Mouse (Mus musculus): ENCODE data around the gene Nme4. TPM values are rescaled to one million over a fixed set of nuclear protein-coding genes. Genes with fewer than 3 reads are reported as not detected.

Nme4 gene
- 77.4 and 87.2 TPM in 2 replicates for polyA plus RNA-seq (2015; fragmentation: Nextera tagmentation; extraction: Ambion mirVana)

DNA sequence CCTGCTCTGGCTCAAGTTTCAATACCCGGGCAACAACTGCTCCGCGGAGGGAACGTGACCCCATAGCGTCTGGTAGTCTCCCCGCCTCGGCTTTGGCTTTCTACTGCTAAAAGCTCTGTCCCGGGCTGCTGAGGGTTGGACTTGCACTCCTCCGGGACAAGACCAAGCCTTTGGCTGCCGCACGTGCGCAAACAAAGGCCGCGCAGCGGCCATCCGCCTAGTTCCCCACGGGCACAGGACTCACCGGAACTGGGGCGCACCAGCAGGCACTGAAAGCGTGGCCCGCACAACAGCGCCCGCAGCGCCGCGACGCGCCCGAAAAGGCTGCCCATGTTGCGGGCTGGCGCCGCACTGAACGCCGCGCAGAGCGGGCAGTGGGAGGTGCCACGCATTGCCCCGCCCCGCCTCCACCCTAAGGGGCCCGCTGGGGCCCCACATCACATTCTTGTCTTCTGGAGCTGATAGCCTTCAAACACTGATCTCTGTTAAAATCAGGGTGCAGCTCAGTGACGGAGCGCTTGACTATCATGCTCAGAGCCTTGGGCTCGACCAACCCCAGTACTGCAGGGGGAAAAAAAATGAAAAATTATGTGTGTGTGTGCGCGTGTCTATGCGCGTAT, at the start of gene Nme4:
Nme4 (minus strand) TSS at position 482 of the 620 bp plus-strand sequence.
- H3K36me3 ChIP-seq, result peaks cover 20% of the 10 kb centered on the region
- H3K27me3 ChIP-seq (replicated peaks), result no peaks in the 10 kb centered on the region
- H3K4me3 ChIP-seq, result peak within 1 kb of the TSS; percentile 64
- H3K4me1 ChIP-seq, result peaks cover 13% of the 10 kb centered on the region
- peak within 1 kb of the TSS; percentile 80 for H3K4me2 ChIP-seq
- 2% methylated on average over 47 of the region's 47 CpGs for WGBS
- H3K9me3 ChIP-seq, result no peaks in the 10 kb centered on the region
- peak within 1 kb of the TSS; percentile 81 for H3K9ac ChIP-seq
- ATAC-seq (ENCODE audit: extremely low read depth, insufficient number of reproducible peaks, low FRiP score, low TSS enrichment), result 0 out of 2 replicates have a peak, but pooled peaks have one; percentile 47
- peak within 1 kb of the TSS; percentile 37 for H3K27ac ChIP-seq (replicated peaks)

DNA sequence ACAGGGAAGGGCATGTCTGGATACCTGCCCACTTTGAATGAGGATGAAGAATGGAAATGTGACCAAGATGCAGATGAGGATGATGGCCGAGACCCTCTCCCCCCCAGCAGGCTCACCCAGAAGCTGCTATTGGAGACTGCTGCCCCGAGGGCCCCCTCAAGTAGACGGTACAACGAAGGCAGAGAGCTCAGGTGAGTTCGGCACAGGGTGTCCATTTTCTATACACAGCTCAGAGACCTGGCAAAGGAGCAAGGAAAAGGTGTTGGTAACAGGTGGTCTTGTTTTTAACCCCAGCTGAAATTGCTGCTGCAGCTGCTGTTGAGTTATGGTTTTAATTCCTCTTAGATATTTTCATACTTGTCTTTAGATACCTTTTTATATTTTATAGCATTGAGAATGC, 48.0 kb upstream of the Nme4 start:
- WGBS, result 92% methylated on average over 5 of the region's 5 CpGs
- H3K36me3 ChIP-seq, result peaks cover 58% of the 10 kb centered on the region

DNA sequence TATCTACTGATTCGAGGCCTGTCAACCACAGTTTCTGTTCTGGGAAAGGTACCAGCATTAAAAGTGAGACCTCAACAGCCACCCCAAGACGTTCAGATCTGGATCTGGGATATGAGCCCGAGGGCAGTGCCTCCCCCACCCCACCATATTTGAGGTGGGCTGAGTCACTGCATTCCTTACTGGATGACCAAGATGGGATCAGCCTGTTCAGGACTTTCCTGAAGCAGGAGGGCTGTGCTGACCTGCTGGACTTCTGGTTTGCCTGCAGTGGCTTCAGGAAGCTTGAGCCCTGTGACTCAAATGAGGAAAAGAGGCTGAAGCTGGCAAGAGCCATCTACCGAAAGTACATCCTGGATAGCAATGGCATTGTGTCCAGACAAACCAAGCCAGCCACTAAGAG, 47.4 kb upstream of the Nme4 start:
- Histone ChIP-seq H3K27ac (replicated peaks) (no peak overlapping the region), H3K4me1 (peaks cover 36% of the 10 kb centered on the region), H3K4me3 (no peak overlapping the region), H3K36me3 (peaks cover 52% of the 10 kb centered on the region), H3K4me2 (no peak overlapping the region), H3K9me3 (no peaks in the 10 kb centered on the region), H3K9ac (no peak overlapping the region), H3K27me3 (replicated peaks) (no peaks in the 10 kb centered on the region)
- no peak for ATAC-seq (ENCODE audit: extremely low read depth, insufficient number of reproducible peaks, low FRiP score, low TSS enrichment)
- 75% methylated on average over 4 of the region's 4 CpGs for WGBS

More for the DNA sequence above, 48.0 kb upstream of the Nme4 start:
- ATAC-seq (ENCODE audit: extremely low read depth, insufficient number of reproducible peaks, low FRiP score, low TSS enrichment), result no peak
- H3K27ac ChIP-seq (replicated peaks), result no peak overlapping the region
- H3K27me3 ChIP-seq (replicated peaks), result no peaks in the 10 kb centered on the region
- H3K4me3 ChIP-seq, result no peak overlapping the region
- no peaks in the 10 kb centered on the region for H3K9me3 ChIP-seq
- H3K4me1 ChIP-seq, result peaks cover 32% of the 10 kb centered on the region
- no peak overlapping the region for H3K4me2 ChIP-seq
- H3K9ac ChIP-seq, result no peak overlapping the region

DNA sequence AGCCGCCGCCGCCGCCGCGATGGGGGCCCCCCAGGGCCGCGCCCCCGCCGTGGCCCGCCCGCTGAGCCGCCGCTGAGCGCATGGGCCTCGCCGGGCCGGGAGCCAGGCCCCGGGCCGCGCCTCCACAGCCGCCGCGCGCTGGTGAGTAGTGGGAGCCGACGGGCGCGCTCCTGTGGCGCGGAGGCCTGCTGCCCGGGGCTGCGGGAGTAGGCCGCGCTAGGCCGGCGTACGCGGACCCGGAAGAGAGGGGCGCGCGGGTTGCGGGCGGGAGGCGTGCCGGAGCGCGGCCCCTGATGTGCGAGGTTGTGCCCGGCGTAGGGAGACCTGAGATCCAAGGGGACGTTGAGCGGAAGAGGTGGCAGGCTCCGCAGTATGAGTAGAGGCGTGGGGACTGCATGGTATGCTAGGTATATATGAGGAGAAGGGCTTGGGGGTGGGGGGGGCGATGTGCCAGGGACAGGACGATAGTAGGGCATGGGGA, 43.5 kb upstream of the Nme4 start:
- ATAC-seq (ENCODE audit: extremely low read depth, insufficient number of reproducible peaks, low FRiP score, low TSS enrichment), result peak; percentile 51
- Histone ChIP-seq H3K4me2 (peak overlapping the region; percentile 94), H3K9me3 (no peaks in the 10 kb centered on the region), H3K4me3 (peak overlapping the region; percentile 96), H3K27ac (replicated peaks) (peak overlapping the region; percentile 98), H3K27me3 (replicated peaks) (no peaks in the 10 kb centered on the region), H3K4me1 (peaks cover 38% of the 10 kb centered on the region), H3K9ac (peak overlapping the region; percentile 99), H3K36me3 (peaks cover 17% of the 10 kb centered on the region)
- under 1% methylated on average over 58 of the region's 58 CpGs for WGBS

DNA sequence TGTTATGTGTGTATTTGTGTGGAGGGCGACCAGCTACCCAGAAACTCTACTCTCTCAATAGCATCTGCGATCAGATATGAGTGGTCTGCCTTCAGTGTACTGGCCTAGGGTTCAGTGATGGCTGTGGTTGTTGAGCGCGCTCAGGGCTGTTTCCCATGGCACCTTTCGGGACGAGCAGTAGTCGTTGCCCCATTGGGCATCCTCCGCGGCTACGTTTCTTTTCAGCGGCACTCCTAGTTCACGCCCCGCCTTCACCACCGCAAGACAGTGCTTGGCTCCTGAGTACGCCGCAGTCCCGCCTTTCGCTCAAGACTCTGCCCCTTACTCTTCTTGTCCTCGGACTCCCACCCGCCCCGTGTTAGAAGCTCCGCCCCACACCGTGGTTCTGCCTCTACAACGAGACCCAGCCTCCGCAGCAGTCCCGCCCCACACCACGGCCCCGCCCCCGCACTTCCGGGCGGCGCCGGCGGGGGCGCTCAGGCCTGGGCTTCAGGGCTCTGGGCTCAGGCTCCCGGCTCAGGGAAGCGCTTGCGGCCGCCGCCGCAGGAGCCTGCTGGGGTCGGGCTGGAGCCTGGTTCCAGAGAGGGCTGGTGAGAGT, 42.9 kb upstream of the Nme4 start, which contains the start of gene Axin1:
Axin1 (plus strand) TSS at position 450 of the 598 bp plus-strand sequence.
- under 1% methylated on average over 42 of the region's 42 CpGs for WGBS
- peaks cover 38% of the 10 kb centered on the region for H3K4me1 ChIP-seq

DNA sequence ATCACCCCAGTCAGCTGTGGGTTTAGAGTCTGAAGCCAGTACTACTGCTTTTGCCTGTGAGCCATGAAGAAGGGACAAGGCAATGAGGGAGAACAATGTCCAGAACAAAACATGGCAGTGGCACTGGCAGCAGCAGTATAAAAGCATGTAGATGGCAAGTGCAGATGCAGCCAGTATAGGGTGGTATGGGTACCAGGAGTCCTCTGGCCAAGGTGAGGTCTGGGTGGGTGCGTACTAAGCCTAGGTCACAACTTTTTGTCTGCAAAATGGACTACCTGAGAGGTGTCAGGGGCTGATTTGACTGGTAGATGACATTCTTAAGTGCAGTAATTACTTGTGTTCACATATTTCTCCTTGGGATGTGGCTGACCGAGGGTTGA, 42.3 kb upstream of the Nme4 start:
- Histone ChIP-seq H3K36me3 (peaks cover 5% of the 10 kb centered on the region), H3K27me3 (replicated peaks) (no peaks in the 10 kb centered on the region), H3K4me2 (peak overlapping the region; percentile 94), H3K9me3 (no peaks in the 10 kb centered on the region), H3K4me1 (peaks cover 38% of the 10 kb centered on the region), H3K27ac (replicated peaks) (peak overlapping the region; percentile 98), H3K4me3 (peak overlapping the region; percentile 96), H3K9ac (peak overlapping the region; percentile 99)
- 56% methylated on average over 2 of the region's 2 CpGs for WGBS
- no peak for ATAC-seq (ENCODE audit: extremely low read depth, insufficient number of reproducible peaks, low FRiP score, low TSS enrichment)

More for the DNA sequence above, 42.9 kb upstream of the Nme4 start, which contains the start of gene Axin1:
- Histone ChIP-seq H3K27me3 (replicated peaks) (no peaks in the 10 kb centered on the region), H3K27ac (replicated peaks) (peak within 1 kb of the TSS; percentile 98), H3K9ac (peak within 1 kb of the TSS; percentile 99), H3K36me3 (peaks cover 11% of the 10 kb centered on the region), H3K9me3 (no peaks in the 10 kb centered on the region), H3K4me3 (peak within 1 kb of the TSS; percentile 96), H3K4me2 (peak within 1 kb of the TSS; percentile 94)
- ATAC-seq (ENCODE audit: extremely low read depth, insufficient number of reproducible peaks, low FRiP score, low TSS enrichment), result peak; percentile 92

DNA sequence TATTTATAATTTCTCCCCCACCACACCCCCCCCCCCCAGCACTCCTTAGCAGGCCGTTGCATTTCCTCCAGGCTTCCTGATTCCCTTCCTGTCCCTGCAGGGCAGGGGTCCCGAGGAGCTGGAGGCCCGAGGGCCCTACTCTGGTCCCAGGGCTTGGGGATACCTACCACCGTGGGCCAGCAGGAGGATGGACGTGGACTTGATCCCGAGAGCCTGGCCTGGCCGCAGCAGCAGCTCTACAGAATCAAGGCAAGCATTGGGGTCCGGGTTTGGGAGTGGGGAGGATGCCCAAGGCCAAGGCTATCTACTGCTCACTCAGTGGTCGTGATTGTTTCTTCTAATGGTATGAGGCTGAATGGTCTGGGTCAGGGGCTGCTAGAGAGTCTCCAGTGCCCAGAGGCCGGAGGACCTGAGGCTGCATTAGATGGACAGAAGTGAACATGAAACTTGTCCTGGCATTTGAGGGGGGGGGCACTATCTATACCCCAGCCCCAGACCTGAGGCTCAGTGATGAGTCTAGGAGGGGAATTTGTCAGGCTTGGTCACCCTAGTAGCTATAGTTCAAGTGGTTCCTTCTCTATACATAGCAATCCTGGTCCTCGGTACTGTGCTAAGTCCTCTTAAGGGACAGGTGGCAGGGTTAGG, 41.8 kb upstream of the Nme4 start:
- Histone ChIP-seq H3K4me1 (peaks cover 35% of the 10 kb centered on the region), H3K9ac (0 out of 2 replicates have a peak overlapping the region, but pooled peaks have one; percentile 44), H3K4me2 (peak overlapping the region; percentile 94; the same call in 1 of the 2 replicates), H3K9me3 (no peaks in the 10 kb centered on the region), H3K27ac (replicated peaks) (no peak overlapping the region), H3K36me3 (no peaks in the 10 kb centered on the region), H3K4me3 (no peak overlapping the region), H3K27me3 (replicated peaks) (no peaks in the 10 kb centered on the region)
- 83% methylated on average over 11 of the region's 11 CpGs for WGBS
- ATAC-seq (ENCODE audit: extremely low read depth, insufficient number of reproducible peaks, low FRiP score, low TSS enrichment), result no peak

DNA sequence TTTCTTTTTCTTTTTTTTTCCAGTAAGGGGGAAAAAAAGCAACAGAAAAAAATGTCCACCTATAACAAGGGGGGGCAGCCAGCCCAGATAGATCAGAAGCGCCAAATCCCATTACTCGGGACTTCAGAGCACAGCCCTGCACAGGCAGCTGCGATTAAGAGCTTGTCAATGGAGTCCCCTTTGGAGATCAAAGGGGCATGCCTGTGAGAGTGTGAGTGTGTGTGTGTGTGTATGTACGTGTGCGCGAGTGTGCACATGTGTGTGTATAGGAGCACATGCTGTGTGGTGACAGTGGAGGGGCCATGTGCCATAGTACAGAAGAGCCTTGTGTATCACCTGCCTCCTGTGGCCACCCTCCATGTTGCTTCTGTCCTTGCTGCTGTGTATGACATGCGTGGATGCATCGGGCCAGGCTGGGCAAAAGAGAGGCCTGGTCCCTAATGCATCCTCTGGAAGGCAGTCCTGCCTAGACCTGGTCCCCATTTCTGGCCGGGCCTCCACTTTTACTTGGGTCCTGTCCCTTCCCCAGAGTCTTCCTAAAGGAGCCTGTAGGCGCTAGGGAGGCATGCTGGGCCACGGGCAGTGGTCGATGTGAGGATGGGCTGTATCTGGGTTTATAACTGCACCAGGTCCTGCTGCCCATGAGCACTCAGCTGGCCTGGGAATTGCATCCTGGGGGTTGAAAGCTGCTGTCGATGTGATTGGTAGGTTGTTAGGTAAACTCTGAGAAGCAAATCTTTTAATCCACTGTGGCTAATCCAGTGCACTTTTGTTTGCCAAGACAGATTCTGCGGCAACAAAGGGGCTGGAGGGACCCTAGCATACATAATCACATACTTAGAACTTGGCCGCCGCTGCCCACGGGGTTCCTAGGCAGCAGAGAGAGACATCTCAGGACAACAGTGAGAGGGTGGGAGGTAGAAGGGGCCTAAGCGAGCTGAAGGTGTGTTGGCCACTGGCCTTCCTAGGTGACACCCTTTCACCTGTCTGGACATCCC, 36.8 kb upstream of the Nme4 start:
- 87% methylated on average over 18 of the region's 18 CpGs for WGBS
- H3K36me3 ChIP-seq, result peaks cover 49% of the 10 kb centered on the region
- no peaks in the 10 kb centered on the region for H3K27me3 ChIP-seq (replicated peaks)

DNA sequence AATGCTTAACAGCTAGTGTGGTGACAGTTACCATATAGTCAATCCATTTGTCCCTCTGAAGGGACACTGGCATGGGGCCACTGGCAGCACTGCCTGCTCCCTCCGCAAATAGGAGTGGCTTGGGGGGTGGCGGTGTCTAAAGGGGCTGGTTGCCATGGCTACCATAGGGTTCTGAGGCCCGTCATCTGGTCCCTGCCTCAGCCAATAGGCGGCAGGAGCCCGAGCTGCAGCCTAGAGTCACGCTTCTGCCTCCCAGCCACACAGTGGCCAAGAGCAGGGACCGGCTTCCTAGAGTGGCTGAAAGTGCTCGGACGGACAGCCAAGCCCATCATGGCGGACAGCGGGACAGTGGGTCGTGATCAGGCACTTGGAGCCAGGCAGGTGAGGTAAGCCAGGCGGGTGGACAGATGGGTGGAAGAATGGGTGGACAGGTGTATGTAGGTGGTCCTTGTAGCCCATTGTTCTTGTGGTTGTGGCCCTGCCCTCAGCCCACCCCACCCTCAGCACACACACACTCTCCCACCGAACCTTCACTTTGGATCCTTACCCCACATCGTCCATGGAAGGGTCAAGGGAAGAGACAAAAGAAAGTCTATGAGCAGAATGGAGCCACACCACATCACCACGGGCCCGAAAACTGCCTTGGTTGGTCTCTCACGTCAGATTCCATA, 35.8 kb upstream of the Nme4 start:
- no peak overlapping the region for H3K4me2 ChIP-seq
- peaks cover 58% of the 10 kb centered on the region for H3K36me3 ChIP-seq
- H3K9me3 ChIP-seq, result no peaks in the 10 kb centered on the region
- H3K4me1 ChIP-seq, result no peaks in the 10 kb centered on the region
- H3K4me3 ChIP-seq, result no peak overlapping the region
- H3K27ac ChIP-seq (replicated peaks), result no peak overlapping the region
- no peak for ATAC-seq (ENCODE audit: extremely low read depth, insufficient number of reproducible peaks, low FRiP score, low TSS enrichment)
- 89% methylated on average over 18 of the region's 18 CpGs for WGBS
- H3K27me3 ChIP-seq (replicated peaks), result no peaks in the 10 kb centered on the region
- no peak overlapping the region for H3K9ac ChIP-seq

More for the DNA sequence above, 36.8 kb upstream of the Nme4 start:
- Histone ChIP-seq H3K4me3 (no peak overlapping the region), H3K4me2 (no peak overlapping the region), H3K9ac (no peak overlapping the region), H3K4me1 (no peaks in the 10 kb centered on the region), H3K9me3 (no peaks in the 10 kb centered on the region), H3K27ac (replicated peaks) (no peak overlapping the region)
- ATAC-seq (ENCODE audit: extremely low read depth, insufficient number of reproducible peaks, low FRiP score, low TSS enrichment), result no peak

DNA sequence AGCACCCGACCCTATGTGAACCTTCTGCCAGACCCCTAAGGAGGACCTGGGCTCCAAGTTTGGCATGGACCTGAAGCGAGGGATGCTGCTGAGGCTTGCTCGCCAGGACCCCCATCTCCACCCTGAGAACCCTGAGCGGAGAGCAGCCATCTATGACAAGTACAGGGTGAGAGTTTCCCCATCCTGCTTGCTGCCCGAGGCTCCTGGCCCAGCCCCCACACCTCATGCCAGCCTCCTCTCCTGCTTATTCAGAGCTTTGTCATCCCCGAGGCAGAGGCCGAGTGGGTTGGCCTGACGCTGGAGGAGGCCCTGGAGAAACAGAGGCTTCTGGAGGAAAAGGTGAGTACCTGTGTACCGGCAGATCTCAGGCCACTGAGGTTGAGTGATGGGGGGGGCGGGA, 29.8 kb upstream of the Nme4 start:
- no peak overlapping the region for H3K4me2 ChIP-seq
- WGBS, result 94% methylated on average over 10 of the region's 10 CpGs
- no peak overlapping the region for H3K27ac ChIP-seq (replicated peaks)
- H3K9ac ChIP-seq, result no peak overlapping the region
- no peaks in the 10 kb centered on the region for H3K9me3 ChIP-seq
- H3K27me3 ChIP-seq (replicated peaks), result peaks cover 8% of the 10 kb centered on the region
- no peak overlapping the region for H3K4me3 ChIP-seq
- no peak for ATAC-seq (ENCODE audit: extremely low read depth, insufficient number of reproducible peaks, low FRiP score, low TSS enrichment)
- peaks cover 21% of the 10 kb centered on the region for H3K4me1 ChIP-seq
- peaks cover 54% of the 10 kb centered on the region for H3K36me3 ChIP-seq

All from heart, embryonic 13.5 days (tissue).